Mouse (Mus musculus) heart, adult 2 months (tissue): ENCODE data around the gene Pigf. TPM values are rescaled to one million over a fixed set of nuclear protein-coding genes. Genes with fewer than 3 reads are reported as not detected.

Source experiments
- DNase-seq, 2 experiments: peaks; one replicate each; pipeline ENCODE4 v3.0.0; 2021
- H3K27ac ChIP-seq: fragments of 200-600 bp; 2 replicates; pipeline ENCODE4 v1.8.1; 2022
- H3K27me3 ChIP-seq: fragments of 200-500 bp; 2 replicates; pipeline ENCODE4 v1.6.1; 2012; ENCODE audit warnings: mild to moderate bottlenecking, low read length, inconsistent platforms, mixed read lengths; ENCODE audit not compliant: control insufficient read depth, insufficient read depth
- H3K36me3 ChIP-seq: fragments of 200-500 bp; 2 replicates; pipeline ENCODE4 v1.6.1; 2012; ENCODE audit warnings: low read length, inconsistent platforms; ENCODE audit not compliant: control insufficient read depth, insufficient read depth
- H3K4me1 ChIP-seq: fragments of 200-500 bp; 2 replicates; pipeline ENCODE4 v1.6.1; 2011; ENCODE audit warnings: low read length; ENCODE audit not compliant: control insufficient read depth, insufficient read depth
- H3K4me3 ChIP-seq: fragments of 200-600 bp; 2 replicates; pipeline ENCODE4 v1.8.1; 2022
- H3K79me2 ChIP-seq: fragments of 200-500 bp; replicated peaks from 2 replicates; pipeline ENCODE4 v1.6.1; 2012; ENCODE audit warnings: mild to moderate bottlenecking, inconsistent platforms, low read length, moderate library complexity, mixed read lengths; ENCODE audit not compliant: control insufficient read depth, insufficient read depth
- H3K9ac ChIP-seq: fragments of 200-500 bp; 2 replicates; pipeline ENCODE4 v1.6.1; 2012; ENCODE audit warnings: low read depth, mild to moderate bottlenecking, control low read depth, inconsistent platforms, low read length, mixed read lengths
- CTCF ChIP-seq: fragments of 200-600 bp; IDR thresholded peaks from 2 replicates; pipeline ENCODE4 v1.8.1; 2022; ENCODE audit warnings: antibody characterized with exemption, mild to moderate bottlenecking, moderate library complexity
- EP300 ChIP-seq: fragments of 200-500 bp; IDR thresholded peaks from 2 replicates; pipeline ENCODE4 v1.6.1; 2011; ENCODE audit warnings: low read depth, low read length, control low read depth; ENCODE audit not compliant: insufficient read depth
- POLR2A ChIP-seq: fragments of 200-500 bp; IDR thresholded peaks from 2 replicates; pipeline ENCODE4 v1.6.1; 2011; ENCODE audit warnings: mild to moderate bottlenecking, low read depth, low read length, control low read depth; ENCODE audit not compliant: insufficient read depth
- WGBS: fragments of 180-500 bp; shearing (Covaris S2); methylation state at CpG from one replicate; pipeline ENCODE4 v1.1.7; 2018; 5-methylcytosine and 5-hydroxymethylcytosine counted together
- intact Hi-C: fragments of 180-260 bp; cut with DNase I; formaldehyde crosslinking; loops from one replicate; pipeline ENCODE4 v1.15.1; 2025
- polyA plus RNA-seq: library from polyadenylated mRNA; depleted of rRNA; stranded (reverse); fragments of >200 nt; gene quantifications from 2 replicates; pipeline ENCODE4 v1.2.3, GENCODE M21; 2012
- total RNA-seq, 2 experiments: library from RNA; stranded (reverse); gene quantifications; 2 replicates each; pipeline ENCODE4 v1.2.3; 2021

The Pigf gene
- total and polyA plus RNA-seq, 3 experiments = 2.4 to 5.2 (median 3.4) TPM

DNA sequence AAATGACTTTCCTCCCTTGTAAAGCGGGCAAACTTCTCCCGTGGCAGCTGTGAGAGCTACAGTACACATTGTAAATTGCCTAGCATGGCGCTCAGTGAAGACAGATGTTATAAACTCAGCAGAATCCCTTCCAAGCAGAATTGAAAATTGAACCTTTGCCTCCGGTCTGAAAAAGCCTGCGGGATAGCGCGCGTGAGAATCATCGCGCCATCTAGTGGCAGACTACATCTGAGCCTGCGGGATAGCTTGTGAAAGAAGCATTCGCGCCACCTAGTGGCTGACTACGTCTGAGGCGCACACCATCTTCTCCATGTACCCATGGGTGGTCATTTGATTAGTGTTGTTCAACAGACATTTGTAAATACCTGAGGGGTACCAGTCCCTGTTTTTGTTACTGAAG is 19.2 kb upstream of the Pigf start:
- TF ChIP-seq EP300 (peak; percentile 99), CTCF (no peak), POLR2A (no peak)
- no peak overlapping the region for H3K4me3 ChIP-seq
- H3K79me2 ChIP-seq = no peaks in the 10 kb centered on the region
- intact Hi-C loops = loop anchor here (2.0 to 10.0 kb wide), 7 partner anchors 20 to 560 kb away; partner anchors contain the start of genes Cript, Pigf, Rhoq and Socs5
- H3K4me1 ChIP-seq = peaks cover 1% of the 10 kb centered on the region; the same call in 1 of the 2 replicates
- 3% methylated on average over 15 of the region's 15 CpGs for WGBS
- peak; percentile 88 for DNase-seq
- H3K9ac ChIP-seq = no peak overlapping the region
- no peak overlapping the region for H3K27ac ChIP-seq
- H3K27me3 ChIP-seq = no peaks in the 10 kb centered on the region
- no peaks in the 10 kb centered on the region for H3K36me3 ChIP-seq

DNA sequence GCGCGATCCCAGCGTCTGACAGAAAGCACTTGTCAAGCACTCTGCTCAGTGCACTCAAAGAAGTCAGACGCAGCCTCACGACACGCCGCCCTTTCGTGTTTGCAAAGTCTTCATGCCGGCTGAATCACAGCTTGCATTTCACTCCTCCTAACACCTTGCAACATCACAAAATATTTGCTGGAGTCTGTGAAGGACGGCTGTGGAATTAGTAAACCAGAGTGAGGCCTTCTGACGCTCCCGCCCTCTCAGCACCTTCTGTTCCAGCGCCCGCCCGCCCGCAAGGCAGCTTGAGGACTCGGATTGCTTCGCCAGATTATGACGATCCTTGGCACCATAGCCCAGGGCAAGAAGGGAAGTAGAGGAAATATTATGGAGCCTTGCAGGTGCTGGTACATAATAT is 16.5 kb upstream of the Pigf start:
- WGBS = 70% methylated on average over 19 of the region's 19 CpGs

DNA sequence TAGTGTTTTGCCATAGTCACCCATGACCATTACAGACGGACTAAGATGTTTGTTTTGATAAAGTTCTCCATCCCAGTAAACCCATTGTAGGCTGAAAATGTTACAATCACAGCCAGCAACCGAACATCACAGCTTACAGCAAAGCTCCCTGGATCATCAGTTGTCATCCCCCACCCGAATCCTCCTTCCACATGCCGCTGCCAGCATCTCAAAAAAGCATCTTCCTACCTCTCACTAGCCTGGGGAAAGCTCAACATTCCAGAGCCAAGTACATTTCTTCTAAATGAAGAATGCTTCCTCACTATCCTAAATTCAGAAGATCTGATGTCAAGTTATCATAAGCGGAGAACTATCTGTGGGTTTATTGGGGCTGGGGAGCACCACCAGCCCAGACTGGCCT is 13.3 kb upstream of the Pigf start:
- H3K27me3 ChIP-seq = no peaks in the 10 kb centered on the region
- no peaks in the 10 kb centered on the region for H3K79me2 ChIP-seq
- H3K9ac ChIP-seq = no peak overlapping the region
- no peak overlapping the region for H3K4me3 ChIP-seq
- intact Hi-C loops = loop anchor here (5.0 kb wide), 1 partner anchor 534 kb away; no protein-coding TSS in a partner anchor
- no peaks in the 10 kb centered on the region for H3K4me1 ChIP-seq
- H3K36me3 ChIP-seq = 0 out of 2 replicates have a peak, but pooled peaks cover 3% of the 10 kb centered on the region
- WGBS = 88% methylated on average over 5 of the region's 5 CpGs
- DNase-seq = no peak
- no peak overlapping the region for H3K27ac ChIP-seq
- TF ChIP-seq POLR2A = no peak
- TF ChIP-seq EP300 = no peak
- no peak for TF ChIP-seq CTCF

More for the DNA sequence above, 16.5 kb upstream of the Pigf start:
- Histone ChIP-seq H3K79me2 (no peaks in the 10 kb centered on the region), H3K27me3 (no peaks in the 10 kb centered on the region), H3K9ac (no peak overlapping the region), H3K4me1 (peaks cover 1% of the 10 kb centered on the region; the same call in 1 of the 2 replicates), H3K36me3 (no peaks in the 10 kb centered on the region), H3K4me3 (no peak overlapping the region), H3K27ac (no peak overlapping the region)
- no peak for TF ChIP-seq POLR2A
- TF ChIP-seq EP300 = no peak
- TF ChIP-seq CTCF = no peak
- DNase-seq = peak in 1 of 2 experiments; percentile 13
- intact Hi-C loops = loop anchor here (5.0 to 10.0 kb wide), 2 partner anchors 66 to 557 kb away; partner anchors contain the start of gene Socs5

DNA sequence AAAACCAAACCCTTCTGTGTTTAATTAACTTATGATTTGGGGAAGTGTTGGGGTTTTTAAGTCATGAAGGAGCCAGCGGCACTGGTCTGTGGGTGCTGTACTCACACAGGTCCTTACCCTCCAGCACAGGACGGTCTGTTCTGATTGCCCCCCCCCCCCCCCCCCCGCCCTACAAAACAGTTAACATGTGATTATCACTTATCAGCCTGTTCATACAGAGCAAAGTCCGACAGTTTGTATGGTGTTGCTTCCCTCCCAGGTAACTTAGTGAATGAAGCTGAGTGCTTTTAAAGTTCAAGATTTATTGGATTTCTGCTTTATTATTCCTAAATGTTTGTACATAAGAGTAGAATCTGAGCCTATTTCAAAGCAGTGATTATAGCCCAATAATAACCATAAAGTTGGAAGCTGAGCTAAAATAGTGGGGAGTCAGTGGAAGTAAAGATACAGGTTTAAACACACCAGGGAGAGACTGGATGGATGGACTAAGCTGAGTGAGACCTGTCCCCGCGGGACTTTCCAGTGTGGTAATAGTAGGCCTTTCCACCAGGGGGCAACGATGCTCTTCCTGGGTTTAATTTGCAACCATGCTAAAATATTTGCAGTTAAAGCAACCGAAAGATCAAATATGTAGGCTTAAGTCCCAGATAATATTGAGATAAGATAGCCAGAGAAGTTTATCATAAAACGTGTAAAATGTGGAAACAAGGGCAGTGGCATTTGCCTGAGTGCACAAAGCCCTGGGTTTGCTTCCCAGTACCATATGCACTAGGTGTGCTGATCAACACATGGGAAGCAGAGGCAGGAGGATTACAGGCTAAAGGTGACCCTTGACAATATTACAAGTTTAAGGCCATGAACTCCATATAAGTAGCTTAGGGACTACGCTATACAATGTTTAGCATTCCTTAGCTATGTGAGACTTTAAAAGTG is 11.2 kb upstream of the Pigf start:
- 46% methylated on average over 10 of the region's 10 CpGs for WGBS
- intact Hi-C loops = loop anchor here (1.0 to 5.0 kb wide), 2 partner anchors 213 to 536 kb away; no protein-coding TSS in a partner anchor
- peak in 1 of 2 experiments; percentile 45 for DNase-seq

DNA sequence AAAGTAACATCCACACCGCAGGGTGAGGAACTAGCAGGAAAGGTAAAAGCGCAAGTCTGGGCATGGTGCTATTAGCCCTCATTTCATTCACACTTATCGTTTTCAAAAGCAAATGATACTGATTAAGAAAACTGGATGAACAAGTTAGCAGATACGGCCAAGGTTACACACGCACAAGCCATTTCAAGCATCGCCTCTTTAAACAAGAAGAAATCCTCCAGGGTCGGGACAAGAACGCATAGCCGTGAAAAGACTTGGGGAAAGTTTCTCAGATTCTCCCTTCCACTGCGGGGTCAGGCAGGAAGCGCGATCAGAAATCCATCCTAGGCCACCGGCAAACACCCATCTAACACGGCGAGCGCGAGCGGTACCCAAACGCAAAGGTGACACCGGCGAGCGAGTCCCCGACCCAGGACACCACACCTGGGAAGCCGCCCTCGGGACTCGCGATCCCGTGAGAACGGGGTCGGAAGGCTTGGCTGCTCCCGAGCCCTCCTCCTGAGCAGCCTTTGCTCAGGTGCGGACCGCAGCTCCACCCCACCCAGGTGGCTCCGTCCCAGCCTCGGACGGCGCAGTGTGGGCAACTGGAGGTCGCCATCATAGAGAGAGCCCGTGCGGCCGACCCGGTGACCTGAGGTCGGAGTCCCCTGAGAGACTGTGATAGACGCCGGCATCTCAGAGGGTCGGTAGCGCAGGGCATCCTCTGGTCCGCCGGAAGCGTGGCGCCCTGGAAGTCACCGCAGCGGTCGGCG is 539 bp downstream of the Pigf start:
- H3K4me3 ChIP-seq = peak overlapping the region; percentile 96
- no peak for DNase-seq
- H3K4me1 ChIP-seq = no peaks in the 10 kb centered on the region; the same call in 1 of the 2 replicates
- intact Hi-C loops = loop anchor here (2.0 kb wide), 2 partner anchors 20 to 62 kb away; partner anchors contain the start of gene Rhoq
- no peak for TF ChIP-seq CTCF
- no peak for TF ChIP-seq EP300
- no peak for TF ChIP-seq POLR2A
- no peaks in the 10 kb centered on the region for H3K27me3 ChIP-seq
- 3% methylated on average over 55 of the region's 55 CpGs for WGBS
- peaks cover 2% of the 10 kb centered on the region; the same call in 1 of the 2 replicates for H3K36me3 ChIP-seq
- H3K27ac ChIP-seq = peak overlapping the region; percentile 89
- peak overlapping the region; percentile 76 for H3K9ac ChIP-seq
- H3K79me2 ChIP-seq = no peaks in the 10 kb centered on the region

More for the DNA sequence above, 11.2 kb upstream of the Pigf start:
- no peaks in the 10 kb centered on the region for H3K27me3 ChIP-seq
- H3K4me3 ChIP-seq = no peak overlapping the region
- peaks cover 3% of the 10 kb centered on the region for H3K36me3 ChIP-seq
- no peaks in the 10 kb centered on the region for H3K79me2 ChIP-seq
- no peak overlapping the region for H3K9ac ChIP-seq
- H3K27ac ChIP-seq = no peak overlapping the region
- no peaks in the 10 kb centered on the region for H3K4me1 ChIP-seq
- peak; percentile 51; the same call in 1 of the 2 replicates for TF ChIP-seq EP300
- peak; percentile 92 for TF ChIP-seq CTCF
- no peak for TF ChIP-seq POLR2A
